Mouse (Mus musculus) lung, adult 18-20 months (tissue): ENCODE results near the gene Apoe.
"Not testable (repeated sequence)": the region's sequence is repeated elsewhere in the genome, so short reads cannot be mapped to it uniquely, and the experiment has no call there.

Experiments used
- DNase-seq, 2 experiments: peaks; one replicate each; pipeline ENCODE4 v3.0.0; 2022; ENCODE audit warnings: mixed read lengths in 2 of 2

Apoe gene

DNA sequence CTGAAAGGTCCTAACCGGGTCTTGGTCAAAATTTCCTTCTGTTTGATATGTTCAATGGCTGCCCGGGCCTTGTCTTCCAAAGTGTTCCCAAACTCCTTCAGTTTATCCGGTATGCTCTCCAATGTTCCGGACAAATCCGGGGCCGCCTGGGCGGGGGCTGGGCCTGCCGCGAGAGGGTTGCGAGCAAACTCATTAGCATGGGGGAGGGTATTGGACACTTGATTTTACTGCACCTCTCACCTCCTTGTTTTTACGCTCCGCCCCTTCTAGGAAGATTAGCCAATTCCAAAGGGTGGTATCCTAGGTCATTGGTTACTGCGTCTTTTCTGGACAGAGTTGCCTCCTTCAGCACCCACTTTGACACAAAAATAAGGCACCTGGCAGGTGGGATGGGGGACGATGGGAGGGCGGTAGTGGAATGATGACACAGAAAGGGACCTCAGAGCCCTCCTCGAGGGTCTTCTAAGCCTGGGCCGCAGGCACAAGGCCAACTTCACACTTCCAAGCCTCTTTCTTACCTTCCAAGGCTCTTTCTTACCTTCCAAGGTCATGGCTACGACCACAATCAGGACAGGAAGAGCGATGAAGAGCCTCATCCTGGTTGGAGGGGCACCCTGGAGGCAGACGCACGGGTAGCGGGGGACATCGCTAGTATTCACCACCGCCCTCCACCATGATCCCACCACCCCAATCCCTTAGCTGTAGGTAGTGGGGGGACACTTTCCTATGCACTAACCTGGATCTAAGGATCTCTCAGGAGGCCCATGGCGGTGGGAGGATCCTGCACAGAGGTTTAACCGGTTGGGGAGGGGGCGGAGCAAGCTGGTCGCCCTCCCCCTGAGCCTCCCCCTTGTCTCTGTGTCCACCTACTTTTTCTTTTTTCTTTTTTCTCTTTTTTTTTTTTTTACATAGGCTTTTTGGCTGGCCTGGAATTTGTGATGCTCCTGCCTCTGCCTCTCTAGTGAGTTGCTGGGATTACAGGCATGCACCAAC is 6.8 kb downstream of the Apoe start, which contains the start of gene Apoc1:
Gene Apoc1 (minus strand): TSS at position 788 of the 993 bp plus-strand sequence.
- peak; percentile 78 to 86 for DNase-seq

- no peak for DNase-seq
Observed at GRCm38 (mm10) chr7:19691434-19691833, 7.6 kb downstream of the Apoe start.

GRCm38 (mm10) chr7:19690845-19691244 is 8.1 kb downstream of the Apoe start:
- DNase-seq = no peak

- DNase-seq = no peak
Observed at GRCm38 (mm10) chr7:19688611-19689010, 10.4 kb downstream of the Apoe start.

DNA sequence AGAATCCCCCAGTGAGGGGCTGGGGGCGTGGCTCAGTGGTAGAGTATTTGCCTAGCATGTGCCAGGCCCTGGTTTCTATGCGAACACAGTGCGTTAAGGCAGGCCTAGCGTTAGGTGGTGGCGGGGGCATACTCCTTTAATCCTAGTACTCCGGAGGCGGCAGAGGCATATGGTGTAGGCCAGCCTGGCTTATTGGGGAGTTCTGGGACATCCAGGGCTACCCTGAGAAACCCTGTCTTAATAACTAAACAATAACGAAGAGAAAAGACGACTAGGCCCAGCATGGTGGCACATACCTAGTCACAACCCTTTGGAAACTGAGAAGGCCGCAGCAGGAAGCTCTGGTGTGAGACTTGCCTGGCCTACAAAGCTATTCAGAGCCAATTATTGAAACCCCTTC is 10.9 kb downstream of the Apoe start:
- no peak for DNase-seq

GRCm38 (mm10) chr7:19686927-19687583 is 11.9 kb downstream of the Apoe start:
- not testable (repeated sequence) for DNase-seq

GRCm38 (mm10) chr7:19686521-19686920 is 12.5 kb downstream of the Apoe start:
- DNase-seq = no peak

GRCm38 (mm10) chr7:19685374-19685773 is 13.6 kb downstream of the Apoe start:
- no peak for DNase-seq

DNA sequence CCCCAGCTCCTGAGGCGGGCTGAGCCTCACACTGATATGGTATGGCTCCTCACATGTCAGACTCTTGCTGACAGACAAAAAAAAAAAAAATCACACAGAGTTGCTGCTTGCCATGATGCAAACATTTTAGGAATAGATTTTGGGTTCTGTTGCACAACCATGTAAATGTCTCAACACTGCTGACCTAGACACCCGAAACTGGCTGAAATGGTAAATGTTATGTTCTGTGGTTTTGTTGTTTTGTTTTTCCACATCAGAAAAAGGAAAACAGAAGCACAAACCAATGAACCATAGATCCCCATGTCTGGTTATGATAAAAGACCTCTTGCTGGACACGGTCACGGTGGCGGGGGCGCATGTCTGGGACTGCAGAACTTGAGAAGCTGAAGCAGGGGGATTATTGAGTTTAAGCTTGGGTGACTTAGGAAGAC is 15.2 kb downstream of the Apoe start:
- no peak for DNase-seq

- no peak for DNase-seq
Observed at GRCm38 (mm10) chr7:19682979-19683378, 16.0 kb downstream of the Apoe start.

- DNase-seq = no peak
Observed at GRCm38 (mm10) chr7:19681202-19681694, 17.7 kb downstream of the Apoe start, which contains the start of the genes Gm44805 and Apoc4. Gene Gm44805 (minus strand): TSS chr7:19681423. Gene Apoc4 (minus strand): TSS chr7:19681479.

- no peak for DNase-seq
Observed at GRCm38 (mm10) chr7:19680702-19681101, 18.3 kb downstream of the Apoe start.

DNA sequence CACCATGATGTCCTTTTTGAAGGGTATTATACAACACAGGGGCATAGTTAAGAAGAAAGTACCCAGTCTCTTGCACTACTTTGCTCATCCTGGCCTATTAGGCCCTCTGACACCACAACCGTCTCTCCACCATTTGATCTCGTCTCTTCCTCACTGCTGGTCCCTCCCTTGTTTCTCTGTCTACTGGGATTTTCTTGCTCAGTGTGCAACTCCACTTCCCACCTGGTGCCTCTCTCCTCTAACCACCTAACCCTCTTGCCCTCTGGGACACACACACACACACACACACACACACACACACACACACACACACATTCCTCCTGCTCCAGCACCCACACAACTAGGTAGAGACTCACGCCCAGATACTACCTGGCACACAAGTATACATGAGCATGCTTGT is 20.1 kb downstream of the Apoe start:
- DNase-seq = no peak

GRCm38 (mm10) chr7:19677872-19678271 is 21.1 kb downstream of the Apoe start, which contains the start of gene Apoc2:
Gene Apoc2 (minus strand): TSS chr7:19677941.
- no peak for DNase-seq

DNA sequence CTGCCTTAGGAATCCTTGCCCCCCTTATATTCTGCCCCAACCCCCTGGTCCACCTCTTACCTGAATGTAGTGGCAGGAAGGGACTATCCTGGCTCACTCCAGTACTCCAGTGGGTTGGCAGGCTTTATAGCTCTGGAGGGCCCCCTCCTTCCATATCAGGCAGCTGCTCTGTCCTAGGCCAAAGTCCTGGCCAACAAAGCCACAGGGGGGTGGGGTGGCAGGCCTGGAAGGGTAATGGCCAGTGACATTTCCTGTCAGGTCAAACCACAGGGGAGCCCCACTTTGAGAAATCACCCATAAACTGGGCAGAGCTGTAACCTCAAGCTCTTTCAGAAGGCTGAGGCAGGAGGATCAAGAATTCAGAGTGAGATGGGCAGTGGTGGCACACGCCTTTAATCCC is 22.3 kb downstream of the Apoe start:
- DNase-seq = no peak

DNA sequence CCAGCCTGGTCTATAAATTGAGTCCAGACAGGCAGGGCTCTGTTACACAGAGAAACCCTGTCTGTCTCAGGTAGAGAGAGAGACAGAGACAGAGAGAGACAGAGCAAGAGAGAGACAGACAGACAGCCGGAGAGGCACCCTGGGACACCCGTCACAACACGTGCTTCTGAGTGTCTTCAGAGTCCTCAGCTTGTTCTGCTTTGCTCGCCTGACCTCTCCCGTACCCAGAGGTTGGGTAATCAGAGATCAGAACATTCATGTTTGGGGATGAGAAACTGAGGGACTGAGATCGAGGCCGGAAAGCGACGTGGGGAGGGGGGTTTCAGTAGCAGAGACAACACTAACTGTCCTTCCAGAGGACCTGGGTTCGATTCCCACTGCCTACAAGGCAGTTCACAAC is 23.2 kb downstream of the Apoe start:
- no peak for DNase-seq

- peak in 1 of 2 experiments; percentile 28 for DNase-seq
Observed at GRCm38 (mm10) chr7:19673083-19673699, 25.8 kb downstream of the Apoe start.

DNA sequence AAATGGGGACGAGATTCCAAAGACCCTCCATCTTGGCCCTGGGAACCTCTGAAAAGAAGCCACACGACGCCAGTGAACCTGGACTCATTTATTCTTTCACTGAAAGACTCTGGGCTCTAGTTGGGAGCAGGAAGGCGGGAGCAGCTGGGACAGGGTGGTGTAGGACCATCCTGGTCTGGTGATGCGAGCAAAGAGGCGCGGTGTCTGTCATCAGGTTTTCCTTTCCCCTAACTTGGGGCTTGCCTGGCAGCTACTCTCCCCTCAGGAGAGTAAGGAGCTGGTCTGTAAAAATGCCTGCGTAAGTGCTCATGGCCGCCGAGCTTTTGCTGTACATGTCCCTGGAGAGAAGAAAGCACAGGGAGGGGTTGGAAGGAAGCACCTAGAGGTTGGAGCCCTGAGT is 27.5 kb downstream of the Apoe start:
- no peak for DNase-seq

DNA sequence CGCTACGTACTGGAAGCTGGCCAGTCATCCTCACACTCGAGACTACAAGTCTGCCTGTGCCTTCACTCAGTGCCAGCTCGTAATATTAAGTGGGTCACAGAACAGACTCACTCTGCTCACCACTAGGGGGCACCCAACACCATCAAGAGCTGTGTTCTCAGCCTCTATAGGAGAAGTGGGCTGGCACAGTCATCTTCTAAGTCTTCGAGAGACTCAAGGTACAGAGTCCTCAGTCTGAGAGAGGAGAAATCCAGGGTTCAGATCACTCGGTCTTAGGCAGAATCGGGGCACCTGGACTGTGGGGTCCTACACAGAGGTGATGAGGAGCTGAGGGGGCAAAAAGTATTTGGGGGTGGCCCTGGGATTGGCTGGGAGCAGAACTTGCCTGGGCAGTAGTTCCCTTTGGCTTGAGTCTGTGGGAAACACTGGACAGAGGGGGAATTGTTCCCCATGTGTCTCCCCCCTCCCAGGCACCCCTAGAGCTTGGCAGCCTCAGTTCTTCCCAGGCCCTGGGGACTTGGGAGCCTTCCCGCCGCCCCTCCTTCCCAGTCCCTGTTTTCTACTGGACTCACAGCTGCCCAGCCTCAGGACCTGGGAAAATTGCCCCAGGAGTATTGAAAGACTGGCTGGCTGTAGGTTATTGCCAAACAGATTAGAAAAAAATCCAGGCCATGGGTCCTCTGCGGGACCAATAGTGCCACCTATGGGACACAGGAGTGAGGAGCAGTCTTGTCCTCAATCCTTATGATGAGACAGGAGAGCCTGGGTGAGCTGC is 29.9 kb downstream of the Apoe start:
- DNase-seq = peak; percentile 91 to 93

- DNase-seq = no peak
Observed at GRCm38 (mm10) chr7:19667434-19667833, 31.6 kb downstream of the Apoe start.

DNA sequence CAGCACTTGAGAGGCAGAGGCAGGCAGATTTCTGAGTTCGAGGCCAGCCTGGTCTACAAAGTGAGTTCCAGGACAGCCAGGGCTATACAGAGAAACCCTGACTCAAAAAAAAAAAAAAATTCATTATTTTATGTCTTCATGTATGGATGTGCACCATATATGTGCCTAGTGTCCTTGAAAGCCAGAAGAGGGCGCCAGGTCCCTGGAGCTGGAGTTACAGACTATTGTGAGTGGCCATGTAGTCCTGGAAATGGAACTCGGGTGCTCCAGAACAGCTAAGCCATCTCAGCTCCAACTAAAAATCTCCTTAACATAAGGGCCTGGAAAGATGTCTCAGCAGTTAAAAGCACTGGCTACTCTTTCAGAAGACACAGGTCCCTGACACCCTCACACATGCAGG is 32.2 kb downstream of the Apoe start:
- DNase-seq = no peak
